Mouse (Mus musculus) ES-CJ7 (cell line): ENCODE measurements at regions not wholly inside any gene's neighbourhood (a gene's known extent, or its start where the extent isn't known, plus 50 kb on each side); places are given as distances from the start of the nearest gene placed in this dataset.

Source experiments
- DNase-seq: peaks from one replicate; pipeline ENCODE4 v3.0.0; 2011; ENCODE audit warnings: low read depth, low spot score

DNA sequence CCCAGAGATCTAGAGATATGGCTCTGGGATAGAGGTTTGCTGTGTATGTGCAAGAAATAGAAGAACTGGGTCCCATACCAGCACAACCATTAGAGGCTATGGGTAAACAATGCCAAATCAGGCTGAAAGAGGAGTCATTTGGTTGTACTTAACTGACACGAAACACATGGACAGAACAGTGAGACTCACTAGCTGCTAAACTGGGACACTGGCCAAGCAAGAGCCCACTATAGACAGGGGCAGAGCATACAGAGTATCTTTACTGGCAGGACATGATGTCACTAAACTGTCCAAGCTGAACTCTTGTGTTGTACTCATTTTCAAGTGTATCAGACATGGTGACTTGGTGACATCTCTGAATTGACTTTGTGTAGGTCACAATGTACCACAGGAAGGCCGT is 371.3 kb upstream of the Dynlrb2 start:
- no peak for DNase-seq

DNA sequence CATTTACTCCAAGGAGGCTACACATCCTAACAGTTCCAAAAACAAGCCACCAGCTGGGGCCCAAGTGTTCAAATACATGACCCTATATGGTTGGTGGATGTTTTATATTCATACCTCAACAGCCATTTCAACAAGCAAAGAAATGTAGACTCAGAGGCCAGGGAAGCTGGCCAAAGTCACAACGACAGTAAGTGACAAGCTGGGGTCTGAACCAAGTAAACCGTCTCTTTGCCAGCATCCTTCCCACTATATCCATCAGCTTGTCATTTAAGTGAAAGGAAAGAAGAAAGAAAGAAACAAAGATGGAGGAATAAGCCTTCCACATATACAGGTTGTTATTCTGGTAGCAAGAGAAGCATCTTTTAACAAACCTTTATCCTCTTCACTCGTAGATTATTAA is 371.7 kb upstream of the Dynlrb2 start:
- no peak for DNase-seq

DNA sequence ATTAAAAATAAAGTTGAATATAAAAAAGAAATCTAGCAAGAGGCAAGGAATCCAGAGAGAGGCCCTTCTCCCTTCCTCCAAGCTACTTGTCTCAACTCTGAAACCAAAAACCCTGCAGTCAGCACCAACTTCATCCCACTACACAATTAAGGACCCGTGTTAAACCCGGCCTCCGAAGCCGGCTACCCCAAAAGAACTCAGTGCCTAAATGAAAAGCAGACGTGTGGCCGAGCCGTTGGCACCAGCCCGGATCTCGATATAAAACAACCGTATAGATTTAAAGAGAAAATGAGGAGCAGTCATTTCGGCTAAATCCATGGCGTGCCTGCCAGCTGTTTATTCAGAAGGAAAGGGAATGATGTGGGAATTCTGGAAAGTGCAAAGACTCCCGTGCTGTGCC is 384.7 kb upstream of the Dynlrb2 start:
- DNase-seq = no peak

DNA sequence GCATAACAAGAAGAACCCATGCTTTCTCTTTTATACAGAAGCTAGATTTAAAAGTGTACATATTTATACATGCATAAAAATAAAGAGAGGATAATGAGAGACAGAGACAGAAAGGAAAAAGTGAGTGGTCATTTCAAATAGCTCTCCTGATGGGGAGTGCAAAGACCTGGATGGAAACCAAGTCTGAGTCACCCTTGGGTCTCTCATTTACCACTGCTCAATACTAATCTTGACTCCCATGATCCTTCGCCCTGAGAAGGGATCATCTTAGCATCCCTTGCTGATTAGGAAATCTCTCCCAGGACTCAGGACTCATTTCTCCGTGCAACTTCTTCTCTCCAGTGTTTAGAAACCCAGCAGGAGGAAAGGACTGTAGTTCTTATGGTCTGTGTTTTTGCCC is 386.9 kb upstream of the Dynlrb2 start:
- DNase-seq = no peak

DNA sequence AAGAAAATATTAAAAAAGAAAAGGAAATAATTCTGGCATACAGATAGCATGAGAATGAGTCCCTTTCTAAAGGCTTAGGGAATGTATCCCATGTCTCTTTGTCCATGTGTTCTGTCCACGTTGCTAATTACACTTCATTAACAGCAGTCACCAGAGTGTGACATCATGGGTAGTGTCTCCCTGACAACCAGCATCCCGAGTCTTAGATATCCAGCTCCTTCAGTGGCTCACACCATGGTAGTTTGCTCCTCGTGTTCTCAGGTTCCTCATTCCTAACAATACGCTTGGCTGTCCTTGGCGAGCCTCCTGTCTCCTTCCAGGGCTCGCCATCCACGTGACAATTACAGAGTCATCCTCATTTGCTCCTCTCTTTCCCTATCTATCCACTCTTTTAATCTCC is 388.1 kb upstream of the Dynlrb2 start:
- no peak for DNase-seq

DNA sequence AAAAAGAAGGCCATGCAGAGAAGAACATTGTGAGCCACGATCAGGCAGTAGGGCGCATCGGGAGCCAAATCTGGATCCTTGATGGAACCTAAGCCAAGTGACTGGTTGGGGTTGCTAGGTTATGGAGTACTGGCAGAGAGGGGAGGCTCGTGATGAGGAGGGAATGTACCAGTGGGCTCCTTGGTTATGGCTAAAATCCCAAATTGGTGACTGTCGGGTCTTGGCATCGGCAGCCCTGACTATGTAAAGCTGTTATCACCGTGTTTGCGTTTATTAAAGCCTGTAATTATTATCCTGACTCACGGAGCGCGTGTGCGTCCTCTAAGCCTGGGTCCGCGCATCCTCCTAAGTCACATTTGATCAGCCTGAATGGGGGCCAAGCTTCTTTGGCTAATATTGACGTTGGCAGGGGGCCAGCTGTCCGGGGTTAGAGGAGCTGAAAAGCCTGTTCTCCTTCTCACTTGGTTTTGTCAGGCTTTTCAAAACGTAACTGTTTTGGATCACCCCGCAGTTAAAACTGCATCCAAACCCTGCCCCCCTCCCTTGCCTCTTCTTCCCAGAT is 388.9 kb upstream of the Dynlrb2 start:
- no peak for DNase-seq

DNA sequence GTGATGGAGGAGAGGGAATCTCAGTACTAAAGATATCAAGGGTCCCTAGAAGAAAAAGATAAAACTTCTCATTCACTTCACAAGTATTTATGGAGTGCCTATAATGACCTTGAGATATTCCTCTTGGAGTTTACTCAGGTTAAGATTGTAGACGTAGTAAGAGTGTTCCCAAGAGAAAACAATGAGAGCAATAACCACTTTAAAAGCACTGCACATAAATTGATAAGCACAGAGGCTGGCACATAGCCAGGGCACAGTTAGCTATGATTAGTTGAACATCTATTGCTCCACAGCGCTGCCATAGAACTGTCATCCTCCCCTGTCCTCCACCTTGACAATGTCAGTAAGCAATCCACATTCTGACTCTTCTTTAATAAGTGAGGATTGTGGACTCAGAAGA is 389.8 kb upstream of the Dynlrb2 start:
- DNase-seq = no peak

DNA sequence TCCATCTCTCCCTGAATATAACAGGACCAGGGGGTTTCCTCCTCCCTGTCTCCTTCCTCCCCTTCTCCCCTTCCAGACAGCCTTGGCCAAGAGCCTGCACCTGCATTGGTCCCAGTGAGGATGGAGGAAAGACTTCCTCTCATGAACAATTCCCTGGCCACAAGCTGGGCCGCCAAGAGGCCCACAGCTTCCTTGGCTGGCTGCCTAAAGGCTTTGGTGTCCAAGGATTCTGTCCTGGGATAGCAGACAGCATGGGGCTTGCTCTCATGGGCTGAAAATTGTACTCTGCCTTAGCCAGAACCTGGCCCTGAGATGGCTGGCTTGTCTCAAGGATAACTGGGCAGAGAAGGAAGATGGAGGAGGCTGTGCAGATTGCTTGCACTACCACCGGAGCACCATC is 390.3 kb upstream of the Dynlrb2 start:
- DNase-seq = no peak

DNA sequence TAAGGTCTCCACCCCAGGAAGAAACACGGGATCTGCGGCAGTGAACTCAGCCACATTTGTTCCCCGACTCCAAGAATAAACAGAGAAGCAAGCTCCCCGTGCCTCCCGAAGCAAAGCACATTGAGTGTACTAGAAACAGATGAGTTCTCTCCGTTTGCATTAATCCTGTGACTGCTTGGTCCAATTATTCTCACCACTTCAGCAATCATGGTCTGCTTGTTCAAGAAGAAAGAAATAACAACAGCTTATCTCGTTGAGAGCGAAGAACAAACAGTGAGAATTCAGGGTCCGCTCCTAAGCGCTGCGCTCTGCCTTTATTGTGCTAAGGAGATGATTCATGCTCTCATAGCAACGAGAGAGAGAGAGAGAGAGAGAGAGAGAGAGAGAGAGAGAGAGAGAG is 393.6 kb upstream of the Dynlrb2 start:
- no peak for DNase-seq

DNA sequence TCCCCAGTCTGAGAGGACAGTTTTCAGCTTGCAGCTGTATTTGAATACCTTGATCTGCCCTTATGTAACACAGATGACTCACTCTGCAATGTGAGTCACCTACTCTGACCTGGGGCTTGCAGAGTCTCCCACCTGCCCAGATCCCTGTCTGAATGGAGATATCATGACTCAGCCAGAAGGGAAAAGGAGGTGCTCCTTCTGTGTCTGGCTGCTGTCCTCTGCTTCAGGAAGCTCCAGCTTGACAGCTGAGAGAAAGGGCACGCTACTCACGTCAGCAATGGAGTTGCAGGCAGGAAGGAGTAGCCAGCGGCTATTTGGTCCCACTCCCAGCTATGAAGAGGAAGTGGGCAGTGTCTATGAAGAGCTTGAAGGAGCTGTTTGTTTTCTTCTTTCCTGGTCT is 389.1 kb upstream of the Maf start:
- DNase-seq = no peak

DNA sequence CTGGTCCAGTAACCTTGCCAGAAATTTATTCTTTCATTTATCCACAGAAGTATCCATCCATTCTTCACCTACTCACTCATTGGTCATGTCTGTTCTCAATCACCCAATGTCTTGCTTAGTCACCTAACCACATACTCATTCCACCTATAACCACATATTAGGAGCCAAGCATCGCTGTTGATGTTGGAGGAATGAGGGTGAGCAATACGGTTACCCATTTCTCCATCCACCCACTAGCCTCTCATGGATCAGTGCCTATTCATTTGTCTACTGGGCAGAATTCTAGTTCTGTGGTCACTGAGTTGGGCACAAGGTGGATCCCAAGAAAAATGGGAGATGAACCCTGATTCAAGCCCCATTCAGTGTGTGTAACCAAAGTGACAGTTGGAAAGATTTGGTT is 375.6 kb upstream of the Maf start:
- DNase-seq = no peak

DNA sequence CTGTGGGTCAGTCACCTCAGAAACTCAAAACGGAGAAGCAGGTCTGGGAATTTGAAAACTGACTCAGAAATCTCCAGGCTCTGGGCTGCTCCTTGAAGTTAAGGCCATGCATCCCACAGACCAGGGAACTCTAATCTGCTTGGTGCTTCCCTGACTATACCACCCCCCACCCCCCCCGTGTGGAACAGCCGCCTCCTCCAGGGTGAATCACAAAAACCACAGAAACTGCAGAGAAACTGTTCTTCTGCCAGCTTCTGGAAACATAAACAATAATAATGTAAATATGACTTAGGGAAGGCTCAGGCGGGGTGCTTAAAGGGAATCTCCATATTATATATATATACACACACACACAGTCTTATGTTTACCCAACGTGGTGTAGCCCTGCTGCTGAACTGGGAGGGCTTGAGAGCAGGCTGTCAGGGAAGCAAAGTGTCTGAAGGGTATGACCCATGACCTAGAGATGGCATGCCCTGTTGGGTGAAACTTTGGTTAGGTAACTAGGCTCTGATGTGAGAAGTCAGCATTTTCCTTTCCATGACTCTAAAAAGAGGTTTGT is 371.3 kb upstream of the Maf start:
- no peak for DNase-seq

DNA sequence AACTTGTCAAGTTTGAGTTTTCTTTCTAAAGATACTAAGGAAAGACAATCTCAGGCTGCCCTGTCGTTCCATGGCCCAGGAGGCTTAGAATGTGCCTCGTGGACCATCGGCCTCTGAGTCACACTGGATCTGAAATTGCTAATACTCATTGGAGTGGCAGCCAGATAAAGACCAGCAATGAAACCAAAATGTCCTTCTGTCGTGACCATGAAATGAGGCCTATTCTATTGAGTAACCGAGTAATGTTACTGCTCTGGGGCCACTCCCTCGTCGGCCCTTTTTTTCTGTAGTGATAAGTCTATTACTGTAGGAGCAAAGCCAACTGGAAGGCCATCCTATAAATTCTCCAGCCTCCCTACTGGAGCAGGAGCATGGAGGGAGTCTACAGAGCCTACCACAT is 363.9 kb upstream of the Maf start:
- no peak for DNase-seq

DNA sequence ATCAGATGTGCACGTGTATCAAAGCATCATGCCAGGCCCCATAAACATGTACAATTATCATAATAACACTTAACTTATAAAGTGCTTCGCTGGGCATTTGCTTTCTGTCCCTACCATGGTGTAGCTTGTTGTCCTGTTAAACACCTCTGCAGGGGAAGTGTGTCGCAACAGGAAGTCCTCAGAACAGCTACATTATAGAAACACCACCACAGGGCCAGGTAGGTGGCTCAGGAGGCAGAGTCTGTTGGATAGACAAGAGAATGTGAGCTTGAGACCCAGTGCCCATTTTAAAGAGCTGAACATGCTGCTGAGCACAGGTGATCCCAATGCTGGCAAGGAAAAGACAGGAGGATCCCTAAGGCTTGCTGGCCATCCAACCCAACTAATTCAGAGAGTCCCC is 361.9 kb upstream of the Maf start:
- DNase-seq = no peak

DNA sequence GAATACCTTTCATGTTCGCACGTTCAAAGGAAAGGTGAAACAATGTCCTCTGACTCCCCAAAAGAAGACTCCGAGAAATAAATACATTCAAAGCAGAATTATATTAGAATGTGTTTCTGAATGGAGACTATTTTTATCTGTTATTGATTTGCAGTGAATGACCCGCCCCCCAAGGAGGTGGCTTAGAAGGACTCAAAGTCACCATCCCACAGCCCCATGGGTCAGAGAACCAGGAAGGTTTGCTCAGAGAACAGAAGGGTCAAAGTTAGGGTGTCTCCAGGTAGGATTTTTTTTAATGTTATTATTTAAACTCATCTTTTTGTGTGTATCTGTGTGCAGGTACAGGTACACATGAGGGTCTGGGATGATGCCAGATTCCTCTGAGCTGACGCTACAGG is 360.4 kb upstream of the Maf start:
- no peak for DNase-seq

DNA sequence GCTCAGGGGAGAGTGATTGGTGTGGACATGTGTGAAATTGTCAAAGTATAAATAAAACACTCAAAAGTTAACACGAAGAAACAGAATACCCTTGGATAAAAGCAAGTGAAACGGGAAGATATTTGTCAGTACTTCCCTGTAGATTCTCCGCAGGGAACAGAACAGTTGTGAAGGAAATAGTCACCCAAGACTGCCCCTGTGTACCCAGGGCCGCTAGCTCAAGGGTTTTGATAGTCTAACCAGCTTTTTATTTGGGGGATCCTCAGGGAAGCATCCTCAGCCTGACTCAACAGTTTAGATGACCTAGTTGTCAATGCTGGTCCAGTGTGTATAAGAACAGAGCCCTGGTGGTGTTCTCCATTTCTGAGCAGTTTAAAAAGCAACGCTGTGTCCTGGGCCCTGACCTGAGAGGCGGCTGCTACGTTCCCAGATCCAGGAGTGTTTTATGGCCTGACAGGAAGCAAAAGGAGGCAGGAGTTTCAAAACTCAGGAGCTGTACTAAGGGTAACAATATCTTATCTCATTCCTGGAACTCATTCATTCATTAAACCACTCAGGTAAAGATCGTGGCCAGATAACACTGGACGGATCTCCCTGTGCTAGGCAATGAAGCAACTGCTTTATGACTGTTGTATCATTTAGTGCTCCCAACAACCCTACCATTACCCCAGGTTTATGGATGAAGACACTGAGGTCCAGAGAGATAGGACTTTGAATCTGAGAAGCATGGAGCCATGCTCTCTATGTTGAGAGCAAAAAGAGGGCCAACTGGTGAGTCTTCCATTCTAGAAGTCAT is 359.8 kb upstream of the Maf start:
- no peak for DNase-seq

DNA sequence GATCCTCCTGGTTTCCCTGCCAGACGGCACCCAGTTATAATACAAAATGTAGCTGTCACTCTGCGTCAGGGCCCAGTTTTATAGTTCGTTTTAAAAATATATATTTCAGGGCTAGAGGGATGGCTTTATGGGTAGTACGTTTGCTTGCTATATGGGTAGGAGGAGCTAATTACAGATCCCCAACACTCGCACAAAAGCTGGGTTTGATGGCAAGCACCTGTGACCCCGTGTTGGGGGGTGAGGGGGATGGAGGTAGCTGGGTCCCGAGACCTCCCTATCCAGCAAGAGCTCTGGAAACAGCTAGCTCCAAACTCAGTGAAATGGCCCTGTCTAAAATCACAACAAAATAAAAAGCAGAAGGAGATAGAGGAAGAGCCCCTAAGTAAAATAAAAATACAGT is 358.3 kb upstream of the Maf start:
- DNase-seq = no peak

DNA sequence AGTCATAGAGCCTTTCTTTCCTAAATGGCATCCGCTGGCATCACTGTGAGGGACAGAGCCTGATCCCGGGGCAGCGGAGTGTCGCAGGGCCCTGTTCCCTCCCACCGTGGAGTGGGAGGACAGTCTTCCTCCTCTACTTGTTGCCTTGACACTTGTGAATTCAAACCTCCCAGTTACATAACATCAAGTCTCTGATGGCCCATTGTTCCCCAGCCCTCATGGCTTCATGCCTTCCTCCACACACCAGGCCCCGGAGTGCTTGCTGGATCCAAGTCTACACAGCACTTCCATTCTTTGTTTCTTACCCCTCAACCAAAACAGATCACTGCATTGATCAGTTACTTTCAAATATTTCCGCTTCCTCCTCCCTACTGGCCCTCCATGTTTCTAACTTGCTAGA is 357.7 kb upstream of the Maf start:
- DNase-seq = no peak

DNA sequence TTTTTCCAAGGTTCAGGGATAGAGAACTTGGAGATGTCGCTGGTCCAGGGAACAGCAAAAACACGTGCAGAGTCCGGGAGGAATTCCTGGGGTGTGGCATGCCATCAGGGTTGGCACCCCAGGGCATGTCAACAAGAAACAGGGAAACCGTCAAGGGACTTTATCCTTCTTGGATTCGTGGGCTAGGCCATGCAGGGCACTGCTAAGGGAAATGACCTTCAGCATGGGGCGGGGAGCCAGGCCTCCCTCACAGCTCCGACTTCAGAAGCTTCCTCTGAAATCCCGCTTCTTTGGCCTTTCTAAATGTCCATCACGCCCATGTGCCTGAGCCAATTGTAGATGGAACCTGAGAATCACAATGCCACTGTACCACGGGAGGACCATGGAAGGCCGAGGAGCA is 357.0 kb upstream of the Maf start:
- no peak for DNase-seq

DNA sequence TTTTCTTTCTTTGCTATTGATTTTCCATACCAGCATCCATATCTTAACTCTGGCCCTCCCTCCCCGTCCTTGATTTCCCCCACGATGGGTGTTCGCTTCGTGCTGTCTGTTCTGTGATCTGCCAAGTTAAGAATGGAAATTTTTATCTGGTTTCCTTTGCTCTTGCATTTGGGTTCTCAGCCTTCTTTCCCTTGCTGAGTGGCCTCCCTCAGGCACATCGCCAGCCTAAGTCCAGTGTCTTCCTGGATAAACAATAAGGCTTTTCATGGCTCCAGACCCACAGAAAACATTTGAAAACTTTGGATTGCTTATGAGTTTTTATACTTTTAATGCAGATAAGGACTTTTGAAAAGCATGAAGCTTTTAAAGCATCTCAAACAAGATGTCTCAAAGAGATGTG is 355.9 kb upstream of the Maf start:
- DNase-seq = no peak

DNA sequence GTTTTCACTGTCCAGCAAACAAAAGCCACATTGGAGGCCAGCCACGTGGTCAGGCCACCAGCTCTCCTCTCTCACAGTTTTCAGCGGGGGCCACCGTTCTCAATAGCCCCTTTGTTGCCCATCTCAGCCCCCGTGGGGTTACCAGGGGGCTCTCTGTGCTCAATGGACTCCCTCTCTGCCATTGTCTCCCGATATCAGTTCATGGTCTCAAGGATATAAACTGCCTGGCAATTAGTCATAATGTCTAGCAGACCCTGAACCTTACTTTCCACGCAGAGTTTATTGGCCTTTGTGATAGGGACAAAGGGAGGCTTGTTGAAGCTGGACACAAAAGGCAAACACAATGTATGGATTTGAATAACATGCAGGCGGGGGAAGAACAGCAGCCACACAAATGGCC is 345.9 kb upstream of the Maf start:
- DNase-seq = no peak

DNA sequence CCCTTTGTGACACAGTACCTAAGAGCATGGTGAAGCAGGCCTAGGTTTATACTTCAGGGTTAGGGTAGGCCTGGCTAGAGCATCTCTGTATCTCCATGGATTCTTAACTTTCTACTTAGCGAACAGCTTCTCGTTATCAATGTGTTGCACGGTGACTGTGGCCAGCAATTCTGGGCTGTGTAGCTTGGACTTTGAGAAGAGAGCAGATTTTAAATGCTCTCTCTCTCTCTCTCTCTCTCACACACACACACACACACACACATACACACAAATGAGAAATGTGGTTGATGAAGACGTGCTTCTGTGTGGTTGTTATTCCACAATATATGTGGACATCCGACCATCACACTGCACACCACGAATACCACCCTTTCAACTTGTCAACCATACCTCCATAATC is 345.4 kb upstream of the Maf start:
- no peak for DNase-seq

DNA sequence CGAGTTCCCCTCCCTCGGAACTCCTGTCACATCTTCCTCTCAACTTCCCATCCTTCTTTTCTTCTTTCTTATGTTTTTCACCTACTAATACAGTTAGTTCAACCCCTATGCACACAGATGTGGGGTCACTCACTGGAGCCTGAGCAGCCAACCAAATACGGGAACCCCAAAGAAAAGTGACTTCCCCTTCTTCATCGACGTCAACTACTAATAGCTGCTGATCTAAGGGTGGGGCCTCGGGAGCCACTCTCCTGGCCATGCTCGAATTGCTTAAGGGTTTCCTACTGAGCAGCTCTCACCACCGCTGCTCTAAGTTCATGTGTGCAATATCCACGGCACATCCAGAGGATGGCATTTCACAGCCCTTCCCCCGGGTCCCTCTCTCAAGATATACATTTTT is 340.9 kb upstream of the Maf start:
- no peak for DNase-seq

DNA sequence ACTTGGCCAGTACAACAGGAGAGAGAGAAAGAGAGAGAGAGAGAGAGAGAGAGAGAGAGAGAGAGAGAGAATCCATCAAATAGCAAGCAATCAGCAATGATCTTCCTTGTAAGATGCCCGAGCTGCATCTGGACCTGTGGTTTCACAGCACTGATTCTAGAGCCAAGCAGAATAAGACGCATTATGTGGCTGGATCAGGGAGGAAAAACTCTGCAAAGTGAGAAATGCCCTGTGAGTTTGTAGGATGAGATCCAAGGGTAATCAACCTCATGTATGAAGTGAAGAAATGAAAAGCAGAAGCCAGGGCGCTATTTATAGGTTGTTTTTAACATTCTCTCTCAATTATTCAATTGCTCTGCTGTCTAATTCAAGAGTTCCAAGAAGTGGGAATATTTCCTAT is 339.3 kb upstream of the Maf start:
- DNase-seq = no peak
